Mouse (Mus musculus) adrenal gland, postnatal 10 days (tissue): Measurements from ENCODE around the gene Olfr1467. TPM values are rescaled to one million over a fixed set of nuclear protein-coding genes. Genes with fewer than 3 reads are reported as not detected.

Experiments used
- DNase-seq: peaks from one replicate; pipeline ENCODE4 v3.0.0; 2021; ENCODE audit warnings: mixed read lengths
- long read RNA-seq, 2 experiments: library from polyadenylated mRNA; stranded (forward); transcript quantifications; one replicate each; pipeline ENCODE4 v2.0.0; 2021
- total RNA-seq, 2 experiments: library from RNA; stranded (reverse); gene quantifications; 2 replicates each; pipeline ENCODE4 v1.2.3; 2021

The Olfr1467 gene
- total RNA-seq, result not detected
- long read RNA-seq, experiment 1, result 0 reads
- long read RNA-seq, experiment 2, result 0 reads

DNA sequence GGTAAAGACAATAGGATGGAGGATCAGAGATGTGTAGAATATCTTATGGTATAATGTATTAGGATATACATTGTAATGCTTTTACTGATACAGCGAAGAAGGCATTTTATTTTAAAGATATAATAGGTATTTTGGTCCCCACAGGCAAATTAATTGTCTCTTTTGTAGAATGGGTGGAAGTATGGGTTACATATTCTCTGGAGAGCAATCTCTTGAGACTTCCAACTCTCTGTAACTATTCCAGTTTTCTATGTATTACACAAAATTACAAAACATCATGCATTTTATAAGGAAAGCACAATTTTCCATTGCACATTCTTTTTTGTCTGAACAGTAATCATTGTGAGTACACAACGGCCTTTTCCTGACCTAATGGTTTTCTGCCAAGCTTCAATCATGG, at the start of gene Olfr1467:
TSS of gene Olfr1467 (plus strand) at position 301 of the 400 bp plus-strand sequence.
- DNase-seq, result no peak

DNA sequence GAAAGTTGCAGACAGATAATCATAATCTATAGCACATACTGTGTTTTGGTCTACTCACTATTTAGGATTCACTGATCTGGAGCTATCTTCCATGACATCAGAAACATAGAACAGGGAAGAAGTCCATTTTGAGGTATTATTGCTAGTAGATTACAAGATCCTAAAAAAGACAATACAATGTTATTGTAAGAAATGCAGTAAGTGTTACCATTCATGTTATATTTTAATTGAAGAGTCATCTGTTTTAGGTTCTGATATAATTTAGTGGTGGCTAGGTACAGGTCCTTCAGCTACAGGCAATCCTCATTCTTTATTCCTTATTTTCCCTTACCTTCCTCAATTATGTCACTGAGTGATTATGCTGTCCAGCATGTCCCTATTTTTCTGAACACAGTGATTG, 46.6 kb upstream of the Olfr1467 start, which contains the start of gene Olfr1465:
TSS of gene Olfr1465 (minus strand) at position 101 of the 400 bp plus-strand sequence.
- no peak for DNase-seq

GRCm38 (mm10) chr19:13338562-13338961, 23.5 kb upstream of the Olfr1467 start, which contains the start of gene Olfr1466:
TSS of gene Olfr1466 (plus strand) at chr19:13338862.
- no peak for DNase-seq

DNA sequence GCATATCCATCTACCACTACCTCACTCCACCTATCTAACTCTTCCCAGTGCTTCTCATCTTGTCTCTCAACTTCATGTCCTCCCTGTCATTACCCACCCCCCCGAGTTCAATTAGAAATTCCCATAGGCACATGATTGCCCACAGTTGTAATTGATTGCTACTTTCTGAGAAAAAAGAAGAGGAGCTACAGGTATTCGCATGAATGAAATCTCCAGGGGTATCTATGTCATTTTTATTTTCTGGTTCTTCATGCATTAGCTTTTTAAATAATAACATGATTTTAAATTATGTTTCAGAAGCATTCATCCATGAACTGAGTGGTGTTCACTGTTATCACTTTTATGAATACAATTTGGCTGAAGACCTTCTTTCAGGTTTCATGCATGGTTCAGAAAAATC, 45.5 kb downstream of the Olfr1467 start, which contains the start of gene Olfr1469:
TSS of gene Olfr1469 (plus strand) at position 301 of the 400 bp plus-strand sequence.
- DNase-seq, result no peak

Other genes with a start within 250 kb of the Olfr1467 start
- gene Olfr1459, start 212.7 kb upstream of the Olfr1467 start, total RNA-seq, result under 1 TPM in 1 of 2 experiments, not detected in 1; 0.06 TPM
- gene Olfr1461, start 199.2 kb upstream of the Olfr1467 start, total RNA-seq, result not detected
- not detected for gene Olfr1462, start 176.5 kb upstream of the Olfr1467 start, total RNA-seq
- gene Olfr1463, start 130.9 kb upstream of the Olfr1467 start, total RNA-seq, result not detected
- not detected for gene Olfr1465, start 46.7 kb upstream of the Olfr1467 start, total RNA-seq
- gene Olfr1466, start 23.4 kb upstream of the Olfr1467 start, total RNA-seq, result not detected
- not detected for gene Olfr1469, start 45.6 kb downstream of the Olfr1467 start, total RNA-seq
- not detected for gene Olfr1471, start 81.2 kb downstream of the Olfr1467 start, total RNA-seq
- gene Olfr1472, start 93.8 kb downstream of the Olfr1467 start, total RNA-seq, result not detected
- not detected for gene Olfr1474, start 107.3 kb downstream of the Olfr1467 start, total RNA-seq
- gene Olfr1475, start 118.0 kb downstream of the Olfr1467 start, total RNA-seq, result not detected
- gene Olfr1477, start 138.3 kb downstream of the Olfr1467 start, total RNA-seq, result not detected
- gene Olfr1480, start 165.7 kb downstream of the Olfr1467 start, total RNA-seq, result not detected
- gene Olfr1484, start 221.3 kb downstream of the Olfr1467 start, total RNA-seq, result not detected